Comparison of ENCODE assay signal across 10 mouse cellular contexts in genomic region chr11:5795706-5796105, GRCm38 (mm10). TPM values are rescaled to one million over a fixed set of nuclear protein-coding genes. Genes with fewer than 3 reads are reported as not detected.
DNase-seq lines count a peak whose midpoint lies in the region; ATAC-seq and TF ChIP-seq lines count a peak whose summit lies in the region.
"Had no signal": no experiment of that assay in that cellular context is flagged by ENCODE, and none has a peak within 500 bp of the region (broad histone marks: within the 10 kb centered on the region; RNA-seq: fewer than 3 reads in every experiment).

No protein-coding gene starts in this region.

- no peak overlapping the region for H3K27ac ChIP-seq in embryonic facial prominence, embryonic 10.5 days (replicated peaks)
- H3K27ac ChIP-seq in kidney, adult 2 months (ENCODE audit: insufficient read depth, low read depth, low read length), result no peak overlapping the region
- H3K27ac ChIP-seq: limb, embryonic 15.5 days had no signal

- TF ChIP-seq CTCF in kidney, adult 2 months (conservative IDR thresholded peaks at IDR 0.05; ENCODE audit: insufficient read depth, insufficient read length, low read depth, low read length), result no peak

- no peak for ATAC-seq in megakaryocyte-erythroid progenitor cell, adult 5-6 weeks (replicated peaks; ENCODE audit: low FRiP score, low TSS enrichment, poor library complexity, severe bottlenecking)
- ATAC-seq: intestine, postnatal 0 days had no signal

- no peaks in the 10 kb centered on the region for H3K27me3 ChIP-seq in embryonic facial prominence, embryonic 10.5 days (replicated peaks; ENCODE audit: low read depth, poor library complexity, severe bottlenecking)
- H3K27me3 ChIP-seq in kidney, adult 2 months (replicated peaks; ENCODE audit: control insufficient read depth, insufficient read depth, low read length), result no peaks in the 10 kb centered on the region
- H3K27me3 ChIP-seq: limb, embryonic 15.5 days had no signal

- TF ChIP-seq POLR2A in kidney, adult 2 months (IDR thresholded peaks at IDR 0.05; ENCODE audit: low read depth, low read length), result no peak

- peak; percentile 27 for DNase-seq in cerebellum, adult 8-10 months
- DNase-seq in cerebellum, adult 9-11 months, result no peak
- DNase-seq in 3134 (ENCODE audit: extremely low read depth, insufficient read length, low spot score), result peak; percentile 87
- peak; percentile 70 to 72 for DNase-seq in heart, adult 18-20 months
- peak; percentile 71 to 82 for DNase-seq in layer of hippocampus, adult 8-10 months (ENCODE audit: low spot score in 2 of 2)
- no peak for DNase-seq in embryonic facial prominence, embryonic 10.5 days (ENCODE audit: low spot score)
- no peak for DNase-seq in kidney, adult 2 months

- H3K9me3 ChIP-seq in embryonic facial prominence, embryonic 10.5 days, result no peaks in the 10 kb centered on the region
- H3K9me3 ChIP-seq: limb, embryonic 15.5 days had no signal

- H3K36me3 ChIP-seq in embryonic facial prominence, embryonic 10.5 days (replicated peaks), result peaks cover 96% of the 10 kb centered on the region
- no peaks in the 10 kb centered on the region for H3K36me3 ChIP-seq in kidney, adult 2 months (ENCODE audit: control insufficient read depth, insufficient read depth, low read length)

- WGBS in embryonic facial prominence, embryonic 10.5 days, result 93% methylated on average over 7 of the region's 7 CpGs
- WGBS in kidney, adult 2 months, result 93% methylated on average over 7 of the region's 7 CpGs

- H3K4me1 ChIP-seq in embryonic facial prominence, embryonic 10.5 days, result no peaks in the 10 kb centered on the region
- H3K4me1 ChIP-seq in kidney, adult 2 months (ENCODE audit: control insufficient read depth, insufficient read depth, low read length), result 0 out of 2 replicates have a peak, but pooled peaks cover under 1% of the 10 kb centered on the region
- H3K4me1 ChIP-seq: limb, embryonic 15.5 days had no signal

- H3K4me3 ChIP-seq in embryonic facial prominence, embryonic 10.5 days, result no peak overlapping the region
- no peak overlapping the region for H3K4me3 ChIP-seq in kidney, adult 2 months (ENCODE audit: insufficient read depth, low read depth, low read length)
- H3K4me3 ChIP-seq: limb, embryonic 15.5 days had no signal

RNA-seq across cellular contexts. Expression of gene Dbnl, which starts 7.4 kb away (rescaled TPM):
- 10 to 100 TPM; 29.3 to 31.6 TPM for total RNA-seq in heart, adult 18-20 months (2021)
- 10 to 100 TPM; 69.6 to 80.5 (median 78.1) TPM for total RNA-seq in layer of hippocampus, adult 8-10 months (2022)
- 47.1 and 48.7 TPM in 2 replicates for total RNA-seq in megakaryocyte-erythroid progenitor cell, adult 5-6 weeks (2014; fragmentation: Nextera tagmentation)
- total RNA-seq in megakaryocyte-erythroid progenitor cell, adult 5-6 weeks (2017), result 58.7 and 68.5 TPM in 2 replicates
- polyA plus RNA-seq in embryonic facial prominence, embryonic 10.5 days (2016; fragmentation: Nextera tagmentation; extraction: Ambion mirVana), result 137 and 138 TPM in 2 replicates
- polyA plus RNA-seq in kidney, adult 2 months (2012; rRNA removed), result 49.6 and 52.5 TPM in 2 replicates

RNA-seq across cellular contexts. Expression of gene Pgam2, which starts 7.8 kb away (rescaled TPM):
- 1,000 to 10,000 TPM in 1 of 2 experiments, 100 to 1,000 TPM in 1; 827 to 1,050 TPM for total RNA-seq in heart, adult 18-20 months (2021)
- total RNA-seq in layer of hippocampus, adult 8-10 months (2022), result 10 to 100 TPM; 10.6 to 18.9 (median 13.0) TPM
- total RNA-seq in megakaryocyte-erythroid progenitor cell, adult 5-6 weeks (2014; fragmentation: Nextera tagmentation), result 0.24 TPM in 1 of 2 replicates, not detected in the other
- total RNA-seq in megakaryocyte-erythroid progenitor cell, adult 5-6 weeks (2017), result not detected in 2 replicates
- 5.1 and 5.3 TPM in 2 replicates for polyA plus RNA-seq in embryonic facial prominence, embryonic 10.5 days (2016; fragmentation: Nextera tagmentation; extraction: Ambion mirVana)
- 113 and 157 TPM in 2 replicates for polyA plus RNA-seq in kidney, adult 2 months (2012; rRNA removed)

RNA-seq across cellular contexts. Expression of gene Urgcp, which starts 33.5 kb away (rescaled TPM):
- 10 to 100 TPM; 58.9 to 59.4 TPM for total RNA-seq in heart, adult 18-20 months (2021)
- total RNA-seq in layer of hippocampus, adult 8-10 months (2022), result 10 to 100 TPM; 72.1 to 78.9 (median 73.4) TPM
- total RNA-seq in megakaryocyte-erythroid progenitor cell, adult 5-6 weeks (2014; fragmentation: Nextera tagmentation), result 6.8 and 12.1 TPM in 2 replicates
- 5.9 and 7.8 TPM in 2 replicates for total RNA-seq in megakaryocyte-erythroid progenitor cell, adult 5-6 weeks (2017)
- 18.0 and 19.1 TPM in 2 replicates for polyA plus RNA-seq in embryonic facial prominence, embryonic 10.5 days (2016; fragmentation: Nextera tagmentation; extraction: Ambion mirVana)
- polyA plus RNA-seq in kidney, adult 2 months (2012; rRNA removed), result 31.5 and 32.2 TPM in 2 replicates

RNA-seq across cellular contexts. Expression of gene Polm, which starts 42.1 kb away (rescaled TPM):
- total RNA-seq in heart, adult 18-20 months (2021), result 1 to 10 TPM; 1.7 to 3.3 TPM
- 10 to 100 TPM in 3 of 4 experiments, 1 to 10 TPM in 1; 9.2 to 17.6 (median 14.7) TPM for total RNA-seq in layer of hippocampus, adult 8-10 months (2022)
- total RNA-seq in megakaryocyte-erythroid progenitor cell, adult 5-6 weeks (2014; fragmentation: Nextera tagmentation), result 8.8 and 15.2 TPM in 2 replicates
- 3.6 and 3.9 TPM in 2 replicates for total RNA-seq in megakaryocyte-erythroid progenitor cell, adult 5-6 weeks (2017)
- 9.4 and 10.0 TPM in 2 replicates for polyA plus RNA-seq in embryonic facial prominence, embryonic 10.5 days (2016; fragmentation: Nextera tagmentation; extraction: Ambion mirVana)
- polyA plus RNA-seq in kidney, adult 2 months (2012; rRNA removed), result 14.7 and 19.5 TPM in 2 replicates

Comparison
In these comparisons a context has a peak if more than half of its experiments do, and no peak if none do; other contexts are left out.
1. DNase-seq: peak in cerebellum, adult 8-10 months (single experiment), 3134 (single experiment), heart, adult 18-20 months (2 of 2) and layer of hippocampus, adult 8-10 months (2 of 2); none in cerebellum, adult 9-11 months (single experiment), embryonic facial prominence, embryonic 10.5 days (single experiment) and kidney, adult 2 months (single experiment).
2. RNA of gene Pgam2, which starts 7.8 kb away (total RNA-seq): 827 to 1,050 TPM in heart, adult 18-20 months; 10.6 to 18.9 TPM in layer of hippocampus, adult 8-10 months and 0.24 TPM in megakaryocyte-erythroid progenitor cell, adult 5-6 weeks; every median in the first group is over 10 times any median in the second.
3. RNA of gene Urgcp, which starts 33.5 kb away (total RNA-seq): 72.1 to 78.9 TPM in layer of hippocampus, adult 8-10 months and 58.9 to 59.4 TPM in heart, adult 18-20 months; 5.9 to 12.1 TPM in megakaryocyte-erythroid progenitor cell, adult 5-6 weeks; every median in the first group is over 4 times any median in the second.